Mouse (Mus musculus): ENCODE results near the gene Nfic.

- no peak for TF ChIP-seq CTCF (IDR thresholded peaks at IDR 0.05; ENCODE audit: extremely low read depth, insufficient read length, insufficient replicate concordance, low read depth, low read length)
- no peak for TF ChIP-seq POLR2A (IDR thresholded peaks at IDR 0.05; ENCODE audit: low read depth, low read length)
These were observed 39.7 kb downstream of the Nfic start for GRCm38 (mm10) chr10:81415549-81416310.
